Mouse (Mus musculus) heart, embryonic 15.5 days (tissue): ENCODE data around the gene Il6ra. TPM values are rescaled to one million over a fixed set of nuclear protein-coding genes. Genes with fewer than 3 reads are reported as not detected.

ENCODE experiments used
- ATAC-seq: fragments of 200-750 bp; cut with Nextera tagmentation; replicated peaks from 2 replicates; pipeline ENCODE4 v1.8.0; 2017; ENCODE audit warnings: low read depth, moderate TSS enrichment; ENCODE audit not compliant: insufficient number of reproducible peaks, insufficient read depth, low FRiP score
- H3K27ac ChIP-seq: fragments of 300-500 bp; sonication (generic); 2 replicates; pipeline ENCODE4 v1.5.1; 2015; ENCODE audit warnings: mild to moderate bottlenecking, inconsistent platforms
- H3K27me3 ChIP-seq: fragments of 300-500 bp; sonication (generic); 2 replicates; pipeline ENCODE4 v1.6.1; 2015; ENCODE audit warnings: inconsistent platforms
- H3K36me3 ChIP-seq: fragments of 300-500 bp; sonication (generic); 2 replicates; pipeline ENCODE4 v1.6.1; 2015; ENCODE audit warnings: mild to moderate bottlenecking, inconsistent platforms
- H3K4me1 ChIP-seq: fragments of 300-500 bp; sonication (generic); replicated peaks from 2 replicates; pipeline ENCODE4 v1.6.1; 2015; ENCODE audit warnings: inconsistent platforms
- H3K4me2 ChIP-seq: fragments of 300-500 bp; sonication (generic); 2 replicates; pipeline ENCODE4 v1.6.1; 2015; ENCODE audit warnings: inconsistent platforms, mild to moderate bottlenecking, moderate library complexity
- H3K4me3 ChIP-seq: fragments of 300-500 bp; sonication (generic); 2 replicates; pipeline ENCODE4 v1.5.1; 2015; ENCODE audit warnings: mild to moderate bottlenecking, inconsistent platforms
- H3K9ac ChIP-seq: fragments of 300-500 bp; sonication (generic); 2 replicates; pipeline ENCODE4 v1.6.1; 2015; ENCODE audit warnings: mild to moderate bottlenecking, inconsistent platforms
- H3K9me3 ChIP-seq: fragments of 300-500 bp; sonication (generic); replicated peaks from 2 replicates; pipeline ENCODE4 v1.6.1; 2016; ENCODE audit warnings: inconsistent platforms
- WGBS: fragments of 180-500 bp; shearing (Covaris S2); methylation state at CpG from one replicate; pipeline ENCODE4 v1.1.7; 2015; ENCODE audit warnings: mixed read lengths; 5-methylcytosine and 5-hydroxymethylcytosine counted together
- polyA plus RNA-seq: library from polyadenylated mRNA; unstranded; fragments of >200 nt; fragmentation: Nextera tagmentation; extraction: Ambion mirVana; gene quantifications from 2 replicates; pipeline ENCODE4 v1.2.1, GENCODE M21; 2015

The Il6ra gene
- polyA plus RNA-seq, 1 experiment from 2014 or later, result 1.1 TPM

DNA sequence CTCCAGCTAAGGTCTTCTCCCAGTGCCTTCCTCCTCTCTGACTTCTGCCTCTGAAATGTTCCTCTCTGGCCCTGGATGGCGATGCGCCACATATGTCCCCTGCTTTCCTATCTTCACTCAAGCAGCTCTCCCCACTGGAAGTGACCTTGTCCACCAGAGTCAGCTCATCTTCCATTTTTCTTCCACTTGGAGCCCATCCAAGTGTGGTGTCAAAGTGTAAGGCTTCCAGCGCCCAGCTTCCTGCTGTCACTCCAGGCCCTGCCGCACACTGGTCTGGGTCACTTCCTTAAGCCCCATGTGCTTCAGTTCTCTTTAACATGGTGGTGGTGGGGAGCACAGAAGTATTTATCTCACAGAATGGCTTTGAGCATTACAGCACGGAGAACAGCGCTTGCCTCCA is 65.4 kb downstream of the Il6ra start:
- H3K9me3 ChIP-seq, result no peaks in the 10 kb centered on the region
- H3K27ac ChIP-seq, result peak overlapping the region; percentile 73
- peak; percentile 63 for ATAC-seq
- peaks cover 6% of the 10 kb centered on the region; the same call in 1 of the 2 replicates for H3K4me1 ChIP-seq
- H3K27me3 ChIP-seq, result no peaks in the 10 kb centered on the region
- WGBS, result 57% methylated on average over 6 of the region's 6 CpGs
- no peak overlapping the region for H3K9ac ChIP-seq
- H3K4me3 ChIP-seq, result no peak overlapping the region
- H3K4me2 ChIP-seq, result no peak overlapping the region
- no peaks in the 10 kb centered on the region for H3K36me3 ChIP-seq

DNA sequence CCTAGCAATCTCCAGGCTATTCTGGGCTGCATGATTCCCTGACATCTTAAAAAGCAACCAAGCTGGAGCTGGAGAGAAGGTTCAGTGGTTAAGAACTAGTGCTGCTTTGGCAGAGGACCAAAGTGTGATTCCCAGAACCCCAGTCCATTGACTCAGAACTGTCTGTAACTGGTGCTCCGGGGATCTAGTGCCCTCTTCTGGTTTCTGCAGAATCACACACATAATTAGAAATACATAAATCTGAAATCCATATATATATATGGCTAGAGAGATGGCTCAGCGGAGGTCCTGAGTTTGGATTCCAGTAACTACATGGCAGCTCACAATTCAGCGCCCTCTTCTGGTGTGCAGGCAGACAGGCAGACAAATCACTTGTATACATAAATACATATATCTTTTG is 65.9 kb downstream of the Il6ra start:
- peaks cover 6% of the 10 kb centered on the region; the same call in 1 of the 2 replicates for H3K4me1 ChIP-seq
- no peak overlapping the region for H3K4me2 ChIP-seq
- H3K9ac ChIP-seq, result no peak overlapping the region
- H3K9me3 ChIP-seq, result no peaks in the 10 kb centered on the region
- ATAC-seq, result no peak
- no peaks in the 10 kb centered on the region for H3K36me3 ChIP-seq
- no peak overlapping the region for H3K4me3 ChIP-seq
- WGBS, result 75% methylated on average over 3 of the region's 3 CpGs
- no peaks in the 10 kb centered on the region for H3K27me3 ChIP-seq
- H3K27ac ChIP-seq, result peak overlapping the region; percentile 73

DNA sequence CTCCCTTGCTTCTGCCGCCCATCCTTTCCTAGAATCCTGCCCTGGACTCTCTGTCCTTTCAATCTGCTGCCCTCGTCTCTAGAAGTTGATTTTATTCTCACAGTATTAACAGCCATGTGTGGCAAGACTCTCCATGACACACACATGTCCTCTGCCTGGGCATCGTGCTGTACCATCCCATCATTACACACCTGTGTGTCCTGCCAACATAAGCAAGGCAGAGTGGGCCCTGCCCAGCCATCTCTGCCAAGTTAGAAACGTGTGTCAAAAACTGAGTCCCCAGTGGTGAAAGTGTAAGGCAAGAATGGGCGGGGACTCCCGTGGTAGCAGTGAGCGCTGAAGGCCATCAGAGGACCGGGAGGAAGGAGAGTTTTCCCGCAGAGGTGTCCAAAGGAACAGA is 67.2 kb downstream of the Il6ra start:
- Histone ChIP-seq H3K4me2 (no peak overlapping the region), H3K9ac (no peak overlapping the region), H3K36me3 (no peaks in the 10 kb centered on the region), H3K4me3 (no peak overlapping the region), H3K4me1 (peaks cover 6% of the 10 kb centered on the region; the same call in 1 of the 2 replicates), H3K27ac (no peak overlapping the region), H3K27me3 (no peaks in the 10 kb centered on the region), H3K9me3 (no peaks in the 10 kb centered on the region)
- 71% methylated on average over 9 of the region's 9 CpGs for WGBS
- ATAC-seq, result no peak

DNA sequence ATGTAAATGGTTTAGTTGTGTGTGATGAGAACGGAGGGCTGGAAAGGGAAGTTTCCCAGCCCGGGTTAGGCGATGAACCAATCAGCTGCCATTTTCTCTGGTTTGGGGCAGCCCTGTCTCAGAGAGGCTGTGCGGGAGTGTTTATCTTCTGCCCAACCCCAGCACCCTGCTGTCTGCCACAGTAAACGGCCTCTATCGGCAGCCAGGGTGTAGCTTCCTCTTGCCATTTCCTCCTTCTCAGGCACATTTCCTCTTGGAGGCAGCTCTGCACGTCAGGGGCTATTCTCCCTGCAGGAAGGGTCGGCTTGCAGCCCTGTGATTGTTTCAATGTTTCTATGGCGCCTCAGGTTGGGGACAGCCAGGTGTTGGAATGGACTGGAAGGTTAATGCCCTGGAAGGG is 69.8 kb downstream of the Il6ra start:
- peaks cover 6% of the 10 kb centered on the region; the same call in 1 of the 2 replicates for H3K4me1 ChIP-seq
- H3K9ac ChIP-seq, result no peak overlapping the region
- no peak overlapping the region for H3K4me2 ChIP-seq
- H3K9me3 ChIP-seq, result no peaks in the 10 kb centered on the region
- 44% methylated on average over 9 of the region's 9 CpGs for WGBS
- no peak overlapping the region for H3K4me3 ChIP-seq
- no peaks in the 10 kb centered on the region for H3K36me3 ChIP-seq
- H3K27ac ChIP-seq, result peak overlapping the region; percentile 63
- peak; percentile 76 for ATAC-seq
- no peaks in the 10 kb centered on the region for H3K27me3 ChIP-seq

DNA sequence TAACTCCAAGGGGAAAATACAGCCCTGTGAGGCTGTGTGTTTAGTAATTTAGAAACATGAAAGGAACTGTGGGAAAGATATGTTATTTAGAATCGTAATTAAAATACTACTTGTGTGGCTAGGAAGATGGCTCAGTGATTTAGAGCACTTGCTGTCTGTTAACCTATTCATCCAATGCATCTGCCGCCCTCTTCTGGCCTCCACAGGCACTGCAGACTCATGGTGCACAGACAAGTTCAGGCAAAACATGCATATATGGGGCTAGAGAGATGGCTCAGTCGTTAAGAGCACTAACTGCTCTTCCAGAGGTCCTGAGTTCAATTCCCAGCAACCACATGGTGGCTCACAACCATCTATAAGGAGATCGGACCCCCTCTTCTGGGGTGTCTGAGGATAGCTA is 70.7 kb downstream of the Il6ra start:
- Histone ChIP-seq H3K36me3 (no peaks in the 10 kb centered on the region), H3K4me3 (no peak overlapping the region), H3K4me1 (peaks cover 3% of the 10 kb centered on the region; the same call in 1 of the 2 replicates), H3K27me3 (no peaks in the 10 kb centered on the region), H3K27ac (no peak overlapping the region), H3K9ac (no peak overlapping the region), H3K4me2 (no peak overlapping the region), H3K9me3 (no peaks in the 10 kb centered on the region)
- ATAC-seq, result no peak
- 68% methylated on average over 4 of the region's 4 CpGs for WGBS

DNA sequence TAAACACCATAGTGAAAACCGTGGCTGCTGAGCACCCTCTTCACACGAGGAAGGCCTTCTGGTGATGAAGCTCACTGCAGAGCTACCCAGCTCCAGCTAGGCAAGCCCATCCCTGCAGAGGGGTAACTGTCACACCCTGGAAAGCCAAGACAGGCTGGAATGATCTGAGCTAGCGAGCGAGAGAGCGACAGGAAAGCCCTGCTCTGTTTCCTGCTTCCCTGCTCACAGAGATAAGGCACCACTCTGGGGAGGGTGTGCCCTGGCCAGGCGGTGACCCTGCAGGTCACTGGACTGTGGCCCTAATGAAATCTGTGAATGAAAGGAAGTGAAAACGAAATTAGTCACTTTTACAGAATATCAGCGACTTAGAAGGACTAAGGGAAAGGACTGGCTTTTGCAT is 77.6 kb downstream of the Il6ra start:
- WGBS, result 29% methylated on average over 8 of the region's 8 CpGs
- no peak overlapping the region for H3K9ac ChIP-seq
- no peak overlapping the region for H3K4me3 ChIP-seq
- H3K4me2 ChIP-seq, result no peak overlapping the region
- peak overlapping the region; percentile 48 for H3K27ac ChIP-seq
- H3K36me3 ChIP-seq, result no peaks in the 10 kb centered on the region
- H3K4me1 ChIP-seq, result peaks cover 15% of the 10 kb centered on the region
- peaks cover 47% of the 10 kb centered on the region for H3K27me3 ChIP-seq
- peak; percentile 77 for ATAC-seq
- no peaks in the 10 kb centered on the region for H3K9me3 ChIP-seq

DNA sequence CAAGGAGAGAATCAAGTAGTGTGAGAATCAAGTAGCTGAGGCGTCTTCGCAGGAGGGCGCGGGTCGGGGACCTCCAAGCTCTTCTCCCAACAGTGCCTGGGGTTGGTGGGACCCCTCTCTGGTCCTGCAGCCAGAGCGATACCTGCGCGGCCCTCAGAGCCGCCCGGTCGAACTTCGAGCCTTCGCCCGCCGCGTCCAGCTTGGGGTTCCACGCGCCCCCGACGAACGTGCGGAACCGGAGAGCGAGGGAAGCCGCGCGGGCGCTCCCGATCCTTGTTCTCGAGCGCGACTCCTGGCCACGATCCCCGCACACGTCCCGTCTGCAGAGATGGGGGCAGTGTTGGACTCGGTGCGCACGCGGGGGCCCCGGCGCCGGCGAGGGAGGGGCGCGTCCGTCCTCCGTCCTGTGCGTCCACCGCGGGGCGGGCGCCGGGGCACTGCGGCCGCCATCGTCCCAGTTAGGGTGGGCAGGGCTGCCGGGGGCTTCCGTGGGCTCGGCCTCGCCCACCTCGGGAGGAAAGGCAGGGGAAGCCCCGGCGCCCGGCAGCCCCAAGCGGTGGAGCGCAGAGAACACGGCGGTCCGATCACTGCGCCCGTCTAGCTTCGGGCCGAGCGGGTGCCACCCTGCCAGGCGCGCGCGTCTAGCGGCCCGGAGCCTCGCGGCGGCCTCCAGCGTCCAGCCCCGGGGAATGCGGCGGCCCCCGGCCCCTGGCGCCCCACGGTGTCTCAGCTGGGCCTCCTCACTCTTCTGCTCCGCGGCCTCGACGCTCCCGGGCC is 82.0 kb downstream of the Il6ra start, which contains the start of gene She:
She (plus strand) TSS at position 556 of the 777 bp plus-strand sequence.
- peak; percentile 73 for ATAC-seq
- peaks cover 64% of the 10 kb centered on the region for H3K27me3 ChIP-seq
- 2% methylated on average over 92 of the region's 96 CpGs for WGBS

DNA sequence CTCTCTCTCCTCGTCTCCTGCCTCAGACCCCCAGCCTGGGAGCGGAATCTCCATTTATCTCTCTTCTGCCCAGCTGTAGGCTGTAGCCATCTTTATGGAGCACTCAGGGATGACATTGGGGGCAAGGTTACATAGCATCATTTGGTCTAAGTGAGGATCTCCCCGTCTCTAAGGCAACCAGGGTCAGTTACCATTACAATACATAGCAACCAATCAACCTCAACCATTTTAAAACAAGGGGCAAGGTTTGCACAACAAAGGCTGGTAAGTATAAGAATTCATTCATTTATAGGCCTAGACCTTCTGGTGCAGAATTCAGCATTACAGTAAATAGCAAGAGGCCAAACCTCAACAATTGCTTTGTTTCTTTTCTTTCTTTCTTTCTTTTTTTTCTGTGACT is 86.7 kb downstream of the Il6ra start:
- H3K4me3 ChIP-seq, result no peak overlapping the region
- no peak for ATAC-seq
- H3K36me3 ChIP-seq, result no peaks in the 10 kb centered on the region
- 68% methylated on average over 3 of the region's 3 CpGs for WGBS
- no peaks in the 10 kb centered on the region for H3K9me3 ChIP-seq
- H3K4me1 ChIP-seq, result peaks cover 6% of the 10 kb centered on the region
- H3K27me3 ChIP-seq, result peaks cover 26% of the 10 kb centered on the region
- no peak overlapping the region for H3K27ac ChIP-seq
- H3K9ac ChIP-seq, result no peak overlapping the region
- H3K4me2 ChIP-seq, result no peak overlapping the region

More for the DNA sequence above, 82.0 kb downstream of the Il6ra start, which contains the start of gene She:
- Histone ChIP-seq H3K27ac (peak within 1 kb of the TSS; percentile 84), H3K9ac (peak within 1 kb of the TSS; percentile 64), H3K4me3 (peak within 1 kb of the TSS; percentile 63), H3K36me3 (no peaks in the 10 kb centered on the region), H3K4me2 (peak within 1 kb of the TSS; percentile 81), H3K9me3 (no peaks in the 10 kb centered on the region), H3K4me1 (peaks cover 15% of the 10 kb centered on the region)

DNA sequence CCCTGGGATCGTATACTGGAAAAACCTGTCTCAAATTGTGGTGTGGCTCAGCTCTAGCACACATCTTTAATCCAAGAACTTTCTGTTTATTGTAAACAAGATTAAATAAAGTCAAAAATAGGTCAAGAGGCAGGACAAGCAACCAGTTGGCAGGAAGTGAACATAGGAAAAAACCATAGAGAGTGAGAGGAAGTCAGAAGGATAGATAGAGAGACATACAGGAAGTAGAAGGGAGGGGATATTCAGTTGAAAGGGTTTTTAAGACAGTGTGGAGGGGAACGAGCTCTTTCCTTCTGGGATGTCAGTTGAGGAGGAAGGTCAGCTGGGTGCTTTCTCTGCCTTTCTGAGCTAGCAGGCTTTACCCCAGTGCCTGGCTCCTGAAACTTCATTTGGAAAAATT is 89.4 kb downstream of the Il6ra start:
- no peak overlapping the region for H3K9ac ChIP-seq
- H3K4me2 ChIP-seq, result no peak overlapping the region
- H3K4me3 ChIP-seq, result no peak overlapping the region
- H3K4me1 ChIP-seq, result peaks cover 5% of the 10 kb centered on the region
- H3K27ac ChIP-seq, result no peak overlapping the region
- 47% methylated on average over 2 of the region's 2 CpGs for WGBS
- no peaks in the 10 kb centered on the region for H3K27me3 ChIP-seq
- ATAC-seq, result no peak
- H3K9me3 ChIP-seq, result no peaks in the 10 kb centered on the region
- H3K36me3 ChIP-seq, result no peaks in the 10 kb centered on the region

DNA sequence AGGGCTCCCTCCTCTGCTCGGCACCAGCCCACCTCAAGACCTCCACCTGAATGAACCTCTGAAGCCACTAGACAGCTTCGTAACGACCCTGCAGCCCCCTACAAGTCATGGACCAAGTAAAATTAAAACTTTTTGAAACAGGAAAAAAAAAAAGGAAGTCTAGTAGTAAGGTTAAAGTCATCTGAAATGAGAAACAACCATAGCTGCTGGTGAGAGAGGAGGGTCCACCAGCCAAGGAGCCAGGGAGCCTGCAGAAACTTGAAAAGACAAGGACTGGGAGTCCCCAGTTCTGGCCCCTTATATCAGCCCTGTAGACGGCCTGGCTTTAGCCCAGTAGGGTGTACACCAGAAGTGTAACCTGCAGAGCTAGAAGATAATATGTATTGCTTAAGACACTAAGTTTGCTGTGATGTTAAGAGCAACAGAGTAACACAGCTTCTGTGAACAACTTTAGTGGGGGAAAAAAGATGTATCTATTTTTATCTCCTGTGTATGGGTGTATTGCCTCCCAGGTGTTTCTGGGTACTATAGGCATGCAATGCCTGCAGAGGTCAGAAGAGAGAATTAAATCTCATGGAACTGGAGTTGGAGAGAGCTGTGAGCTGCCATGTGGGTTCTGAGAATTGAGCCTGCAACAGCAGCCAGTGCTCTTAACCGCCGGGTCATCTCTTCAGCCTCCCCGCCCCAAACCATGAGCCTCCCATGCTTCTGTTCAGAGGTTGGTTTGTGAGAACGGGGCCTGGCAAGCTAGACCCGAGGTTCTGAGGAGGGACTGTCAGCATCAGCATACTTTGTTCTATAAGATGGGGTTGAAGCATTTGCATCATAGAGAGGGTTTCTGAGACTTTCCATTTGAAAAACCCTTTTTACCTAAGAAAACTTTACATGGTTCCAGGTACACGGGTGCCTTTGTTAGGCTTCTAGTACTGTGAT is 91.2 kb downstream of the Il6ra start:
- Histone ChIP-seq H3K9ac (no peak overlapping the region), H3K27me3 (0 out of 2 replicates have a peak, but pooled peaks cover 2% of the 10 kb centered on the region), H3K27ac (no peak overlapping the region)

DNA sequence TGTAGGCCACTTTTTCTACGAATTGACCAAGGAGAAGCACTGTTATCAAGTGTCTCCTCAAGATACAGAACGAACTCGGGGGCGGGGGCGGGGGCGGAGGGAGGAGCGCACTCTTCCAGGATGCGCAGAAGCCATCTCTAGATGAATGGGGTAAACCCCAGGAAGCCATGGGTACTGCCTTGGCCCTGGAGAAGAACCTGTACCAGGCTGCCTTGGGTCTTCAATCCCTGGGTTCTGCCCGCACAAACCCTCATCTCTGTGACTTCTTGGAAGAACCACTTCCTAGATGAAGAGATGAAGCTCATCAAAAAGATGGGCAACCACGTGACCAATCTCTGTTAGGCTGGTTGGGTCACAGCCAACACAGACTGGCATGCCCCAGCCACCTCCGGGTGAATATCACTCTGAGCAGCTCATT is 91.9 kb downstream of the Il6ra start:
- Histone ChIP-seq H3K4me3 (no peak overlapping the region), H3K4me2 (no peak overlapping the region), H3K27me3 (0 out of 2 replicates have a peak, but pooled peaks cover 3% of the 10 kb centered on the region), H3K9me3 (no peaks in the 10 kb centered on the region), H3K9ac (no peak overlapping the region), H3K36me3 (no peaks in the 10 kb centered on the region), H3K27ac (no peak overlapping the region), H3K4me1 (peaks cover 5% of the 10 kb centered on the region)
- ATAC-seq, result no peak
- 72% methylated on average over 11 of the region's 11 CpGs for WGBS

More for the DNA sequence above, 91.2 kb downstream of the Il6ra start:
- no peaks in the 10 kb centered on the region for H3K36me3 ChIP-seq
- H3K4me1 ChIP-seq, result peaks cover 5% of the 10 kb centered on the region
- ATAC-seq, result no peak
- H3K4me3 ChIP-seq, result no peak overlapping the region
- 72% methylated on average over 10 of the region's 10 CpGs for WGBS
- H3K9me3 ChIP-seq, result no peaks in the 10 kb centered on the region
- no peak overlapping the region for H3K4me2 ChIP-seq
